Mouse (Mus musculus) heart, adult 2 months (tissue): ENCODE data around the gene Marveld1.

Experiments used
- CTCF ChIP-seq: fragments of 200-600 bp; IDR thresholded peaks from 2 replicates; pipeline ENCODE4 v1.8.1; 2022; ENCODE audit warnings: antibody characterized with exemption, mild to moderate bottlenecking, moderate library complexity
- POLR2A ChIP-seq: fragments of 200-500 bp; IDR thresholded peaks from 2 replicates; pipeline ENCODE4 v1.6.1; 2011; ENCODE audit warnings: mild to moderate bottlenecking, low read depth, low read length, control low read depth; ENCODE audit not compliant: insufficient read depth

DNA sequence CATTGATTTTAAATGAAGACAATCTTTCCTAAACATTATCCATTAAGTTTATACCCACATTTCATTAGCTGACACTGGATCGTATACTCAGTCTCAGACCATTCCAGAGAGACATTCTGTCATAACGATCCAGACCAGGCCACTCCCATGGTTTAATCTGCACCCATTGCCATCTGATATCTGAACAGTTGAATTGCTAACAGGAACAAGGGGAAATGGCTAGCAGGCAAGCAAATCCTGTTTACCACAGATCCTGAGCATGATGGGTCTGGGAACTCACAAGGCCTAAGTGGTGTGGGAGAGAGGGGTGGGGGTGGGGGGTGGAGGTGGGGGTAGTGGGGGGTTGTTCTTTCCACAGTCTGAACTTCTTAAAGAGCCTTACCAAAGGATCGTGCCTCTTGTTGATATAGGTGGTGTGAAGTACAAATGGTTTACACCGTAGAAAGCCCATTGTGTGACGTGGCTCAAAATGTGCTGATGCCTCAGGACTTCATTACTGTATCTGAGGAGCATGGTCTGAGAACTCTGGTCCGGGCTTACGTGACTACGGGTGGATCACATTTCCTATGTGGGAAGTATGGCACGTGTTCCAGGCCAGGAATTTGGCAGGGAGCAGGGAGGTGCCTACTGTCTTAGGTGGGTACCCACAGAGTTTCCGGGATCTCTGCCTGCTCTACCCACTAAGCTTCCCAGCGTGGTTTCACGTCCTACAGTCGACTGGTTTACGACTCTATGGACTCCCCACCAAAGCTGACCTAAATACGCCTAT is 8.5 kb upstream of the Marveld1 start:
- TF ChIP-seq POLR2A (no peak), CTCF (no peak)
